Mouse (Mus musculus) liver, embryonic 14.5 days (tissue): Measurements from ENCODE around the gene Gbf1. TPM values are rescaled to one million over a fixed set of nuclear protein-coding genes. Genes with fewer than 3 reads are reported as not detected.

Experiments
- ATAC-seq: fragments of 200-750 bp; cut with Nextera tagmentation; 2 replicates; pipeline ENCODE4 v1.8.0; 2017; ENCODE audit warnings: moderate number of reproducible peaks, mild to moderate bottlenecking, moderate library complexity; ENCODE audit not compliant: insufficient read depth
- DNase-seq, 3 experiments: peaks; one replicate each; pipeline ENCODE4 v3.0.0-alpha.2; 2012 to 2013; ENCODE audit warnings: low read depth in 3 of 3, low spot score in 3 of 3
- H3K27ac ChIP-seq: fragments of 300-500 bp; sonication (generic); 2 replicates; pipeline ENCODE4 v1.5.1; 2014; ENCODE audit warnings: moderate library complexity, mild to moderate bottlenecking, control low read depth, inconsistent platforms
- H3K27me3 ChIP-seq: fragments of 300-500 bp; sonication (generic); 2 replicates; pipeline ENCODE4 v1.6.1; 2014; ENCODE audit warnings: mild to moderate bottlenecking, low read length, moderate library complexity; ENCODE audit not compliant: control insufficient read depth, insufficient read depth
- H3K36me3 ChIP-seq: fragments of 300-500 bp; sonication (generic); replicated peaks from 2 replicates; pipeline ENCODE4 v1.6.1; 2014; ENCODE audit warnings: low read depth; ENCODE audit not compliant: control insufficient read depth, insufficient read depth
- H3K4me1 ChIP-seq, 2 experiments: fragments of 200-500 bp in 1 of 2; fragments of 300-500 bp in 1 of 2; sonication (generic) in 1 of 2; replicated peaks; 2 replicates each; pipeline ENCODE4 v1.6.1; 2012 to 2014; ENCODE audit warnings: antibody characterized with exemption in 1 of 2, inconsistent platforms in 1 of 2, low read length in 1 of 2; ENCODE audit not compliant: control insufficient read depth in 2 of 2, insufficient read depth in 2 of 2
- H3K4me2 ChIP-seq: fragments of 300-500 bp; sonication (generic); 2 replicates; pipeline ENCODE4 v1.6.1; 2014; ENCODE audit warnings: low read depth, mild to moderate bottlenecking, control low read depth, moderate library complexity
- H3K4me3 ChIP-seq, 2 experiments: fragments of 200-500 bp in 1 of 2; fragments of 300-500 bp in 1 of 2; sonication (generic) in 1 of 2; 2 replicates each; pipeline ENCODE4 v1.5.1; 2012 to 2014; ENCODE audit warnings: low read depth in 2 of 2, low read length in 2 of 2, mild to moderate bottlenecking in 2 of 2, control low read depth in 1 of 2, inconsistent platforms in 1 of 2, moderate library complexity in 1 of 2; ENCODE audit not compliant: insufficient read depth in 1 of 2
- H3K9ac ChIP-seq: fragments of 300-500 bp; sonication (generic); replicated peaks from 2 replicates; pipeline ENCODE4 v1.6.1; 2014; ENCODE audit warnings: mild to moderate bottlenecking, control low read depth, moderate library complexity
- H3K9me3 ChIP-seq: fragments of 300-500 bp; sonication (generic); 2 replicates; pipeline ENCODE4 v1.6.1; 2016; ENCODE audit warnings: low read length, mixed read lengths; ENCODE audit not compliant: control insufficient read depth
- CTCF ChIP-seq: IDR thresholded peaks from 2 replicates; pipeline ENCODE4 v1.5.1; 2016; ENCODE audit warnings: antibody characterized with exemption, low read depth, control low read depth
- EP300 ChIP-seq: IDR thresholded peaks from 2 replicates; pipeline ENCODE4 v1.6.1; 2016; ENCODE audit warnings: antibody characterized with exemption, low read depth
- WGBS: fragments of 180-500 bp; shearing (Covaris S2); extraction: QIAGEN DNeasy Blood & Tissue Kit; methylation state at CpG from one replicate; pipeline ENCODE4 v1.1.7; 2014; ENCODE audit not compliant: insufficient replicate concordance; 5-methylcytosine and 5-hydroxymethylcytosine counted together
- polyA plus RNA-seq, 2 experiments: library from polyadenylated mRNA; depleted of rRNA in 1 of 2; stranded (reverse) in 1 of 2; unstranded in 1 of 2; fragments of >200 nt; fragmentation: Nextera tagmentation in 1 of 2; extraction: Ambion mirVana in 1 of 2; gene quantifications; 2 replicates each; pipeline versions ENCODE4 v1.2.1 to v1.2.3; 2012 to 2014

Gene Gbf1
- polyA plus RNA-seq, 2 experiments, result 11.2 to 14.6 TPM

GRCm38 (mm10) chr19:46333906-46334305, 181.6 kb downstream of the Gbf1 start:
- ATAC-seq, result no peak
- H3K4me3 ChIP-seq, result no peak overlapping the region
- TF ChIP-seq EP300, result no peak
- no peak for TF ChIP-seq CTCF
- no peak overlapping the region for H3K4me2 ChIP-seq
- peaks cover 13 to 17% of the 10 kb centered on the region in 2 experiments for H3K4me1 ChIP-seq
- H3K9ac ChIP-seq, result no peak overlapping the region
- H3K36me3 ChIP-seq, result peaks cover 5% of the 10 kb centered on the region; the same call in 1 of the 2 replicates
- no peak for DNase-seq
- H3K27me3 ChIP-seq, result no peaks in the 10 kb centered on the region
- no peaks in the 10 kb centered on the region for H3K9me3 ChIP-seq
- 60% methylated on average over 3 of the region's 3 CpGs for WGBS
- no peak overlapping the region for H3K27ac ChIP-seq

Other genes starting within 250 kb of the Gbf1 start
- 2.0 and 2.2 TPM in 2 replicates for gene Armh3, start 154.0 kb upstream of the Gbf1 start, polyA plus RNA-seq (2012; rRNA removed)
- gene Armh3, start 154.0 kb upstream of the Gbf1 start, polyA plus RNA-seq (2014; fragmentation: Nextera tagmentation; extraction: Ambion mirVana), result 2.6 and 2.8 TPM in 2 replicates
- gene Hps6, start 149.0 kb upstream of the Gbf1 start, polyA plus RNA-seq (2012; rRNA removed), result 0.96 and 1.2 TPM in 2 replicates
- 1.3 and 1.4 TPM in 2 replicates for gene Hps6, start 149.0 kb upstream of the Gbf1 start, polyA plus RNA-seq (2014; fragmentation: Nextera tagmentation; extraction: Ambion mirVana)
- gene Pprc1, start 107.6 kb upstream of the Gbf1 start, polyA plus RNA-seq (2012; rRNA removed), result 17.5 and 19.4 TPM in 2 replicates
- 25.0 and 28.0 TPM in 2 replicates for gene Pprc1, start 107.6 kb upstream of the Gbf1 start, polyA plus RNA-seq (2014; fragmentation: Nextera tagmentation; extraction: Ambion mirVana)
- gene Ldb1, start 107.3 kb upstream of the Gbf1 start, polyA plus RNA-seq (2012; rRNA removed), result 129 and 132 TPM in 2 replicates
- gene Ldb1, start 107.3 kb upstream of the Gbf1 start, polyA plus RNA-seq (2014; fragmentation: Nextera tagmentation; extraction: Ambion mirVana), result 22.8 and 29.0 TPM in 2 replicates
- gene Nolc1, start 76.6 kb upstream of the Gbf1 start, polyA plus RNA-seq (2012; rRNA removed), result 36.6 and 63.9 TPM in 2 replicates
- gene Nolc1, start 76.6 kb upstream of the Gbf1 start, polyA plus RNA-seq (2014; fragmentation: Nextera tagmentation; extraction: Ambion mirVana), result 55.0 and 58.2 TPM in 2 replicates
- gene Elovl3, start 20.6 kb upstream of the Gbf1 start, polyA plus RNA-seq (2012; rRNA removed), result 0.02 TPM in 1 of 2 replicates, not detected in the other
- not detected in 2 replicates for gene Elovl3, start 20.6 kb upstream of the Gbf1 start, polyA plus RNA-seq (2014; fragmentation: Nextera tagmentation; extraction: Ambion mirVana)
- not detected in 2 replicates for gene Pitx3, start 4.2 kb upstream of the Gbf1 start, polyA plus RNA-seq (2012; rRNA removed)
- not detected in 2 replicates for gene Pitx3, start 4.2 kb upstream of the Gbf1 start, polyA plus RNA-seq (2014; fragmentation: Nextera tagmentation; extraction: Ambion mirVana)
- 4.0 and 4.5 TPM in 2 replicates for gene Nfkb2, start 151.8 kb downstream of the Gbf1 start, polyA plus RNA-seq (2012; rRNA removed)
- 2.6 and 3.9 TPM in 2 replicates for gene Nfkb2, start 151.8 kb downstream of the Gbf1 start, polyA plus RNA-seq (2014; fragmentation: Nextera tagmentation; extraction: Ambion mirVana)
- gene Psd, start 174.6 kb downstream of the Gbf1 start, polyA plus RNA-seq (2012; rRNA removed), result 4.9 and 5.9 TPM in 2 replicates
- 4.9 and 6.2 TPM in 2 replicates for gene Psd, start 174.6 kb downstream of the Gbf1 start, polyA plus RNA-seq (2014; fragmentation: Nextera tagmentation; extraction: Ambion mirVana)
- 6.3 and 8.0 TPM in 2 replicates for gene Fbxl15, start 175.7 kb downstream of the Gbf1 start, polyA plus RNA-seq (2012; rRNA removed)
- 10.0 and 12.5 TPM in 2 replicates for gene Fbxl15, start 175.7 kb downstream of the Gbf1 start, polyA plus RNA-seq (2014; fragmentation: Nextera tagmentation; extraction: Ambion mirVana)
- gene Cuedc2, start 186.2 kb downstream of the Gbf1 start, polyA plus RNA-seq (2012; rRNA removed), result 35.3 and 54.9 TPM in 2 replicates
- gene Cuedc2, start 186.2 kb downstream of the Gbf1 start, polyA plus RNA-seq (2014; fragmentation: Nextera tagmentation; extraction: Ambion mirVana), result 76.6 and 79.2 TPM in 2 replicates
- gene Mfsd13a, start 188.6 kb downstream of the Gbf1 start, polyA plus RNA-seq (2012; rRNA removed), result 9.5 and 12.5 TPM in 2 replicates
- gene Mfsd13a, start 188.6 kb downstream of the Gbf1 start, polyA plus RNA-seq (2014; fragmentation: Nextera tagmentation; extraction: Ambion mirVana), result 8.3 and 9.5 TPM in 2 replicates
- gene 2310034G01Rik, start 197.8 kb downstream of the Gbf1 start, polyA plus RNA-seq (2012; rRNA removed), result 0.17 and 0.21 TPM in 2 replicates
- gene 2310034G01Rik, start 197.8 kb downstream of the Gbf1 start, polyA plus RNA-seq (2014; fragmentation: Nextera tagmentation; extraction: Ambion mirVana), result 0.16 and 0.74 TPM in 2 replicates
- 23.5 and 28.1 TPM in 2 replicates for gene Actr1a, start 243.2 kb downstream of the Gbf1 start, polyA plus RNA-seq (2012; rRNA removed)
- 47.0 and 51.4 TPM in 2 replicates for gene Actr1a, start 243.2 kb downstream of the Gbf1 start, polyA plus RNA-seq (2014; fragmentation: Nextera tagmentation; extraction: Ambion mirVana)
- gene Sufu, start 244.4 kb downstream of the Gbf1 start, polyA plus RNA-seq (2012; rRNA removed), result 3.2 and 3.6 TPM in 2 replicates
- 4.2 and 5.4 TPM in 2 replicates for gene Sufu, start 244.4 kb downstream of the Gbf1 start, polyA plus RNA-seq (2014; fragmentation: Nextera tagmentation; extraction: Ambion mirVana)